Mouse (Mus musculus): ENCODE measurements around the gene Gad2. TPM values are rescaled to one million over a fixed set of nuclear protein-coding genes. Genes with fewer than 3 reads are reported as not detected.

Gene Gad2
- total and polyA plus RNA-seq, 2 experiments from 2014 or later, result 49.4 to 52.6 TPM

GRCm38 (mm10) chr2:22627819-22628432 is 5.9 kb downstream of the Gad2 start:
- Histone ChIP-seq H3K27ac (ENCODE audit: low read depth, low read length) (peak overlapping the region; percentile 63), H3K9ac (replicated peaks; ENCODE audit: low read length, poor library complexity, severe bottlenecking) (0 out of 2 replicates have a peak overlapping the region, but pooled peaks have one; percentile 30), H3K36me3 (ENCODE audit: insufficient read depth, low read length) (no peaks in the 10 kb centered on the region), H3K4me2 (ENCODE audit: low read depth, low read length, poor library complexity, severe bottlenecking) (peak overlapping the region; percentile 63), H3K9me3 (ENCODE audit: low read length) (no peaks in the 10 kb centered on the region), H3K4me1 (ENCODE audit: insufficient read depth, low read length) (no peaks in the 10 kb centered on the region), H3K27me3 (ENCODE audit: insufficient read depth, low read length) (peaks cover 4% of the 10 kb centered on the region), H3K4me3 (ENCODE audit: low read depth, low read length) (peak overlapping the region; percentile 51; the same call in 1 of the 2 replicates)
- no peak for DNase-seq (ENCODE audit: low spot score)
- no peak for ATAC-seq (ENCODE audit: low FRiP score)
- 27% methylated on average over 5 of the region's 5 CpGs for WGBS
- no peak for TF ChIP-seq CTCF (IDR thresholded peaks at IDR 0.05)

GRCm38 (mm10) chr2:22634766-22635165 is 12.8 kb downstream of the Gad2 start:
- no peak overlapping the region for H3K4me2 ChIP-seq (ENCODE audit: low read depth, low read length, poor library complexity, severe bottlenecking)
- no peak overlapping the region for H3K9ac ChIP-seq (replicated peaks; ENCODE audit: low read length, poor library complexity, severe bottlenecking)
- DNase-seq (ENCODE audit: low spot score), result peak; percentile 33
- peak; percentile 72 for TF ChIP-seq CTCF (IDR thresholded peaks at IDR 0.05)
- no peaks in the 10 kb centered on the region for H3K36me3 ChIP-seq (ENCODE audit: insufficient read depth, low read length)
- WGBS, result 49% methylated on average over 8 of the region's 8 CpGs
- H3K4me3 ChIP-seq (ENCODE audit: low read depth, low read length), result no peak overlapping the region
- no peaks in the 10 kb centered on the region for H3K27me3 ChIP-seq (ENCODE audit: insufficient read depth, low read length)
- no peak overlapping the region for H3K27ac ChIP-seq (ENCODE audit: low read depth, low read length)
- H3K9me3 ChIP-seq (ENCODE audit: low read length), result no peaks in the 10 kb centered on the region
- H3K4me1 ChIP-seq (ENCODE audit: insufficient read depth, low read length), result no peaks in the 10 kb centered on the region
- no peak for ATAC-seq (ENCODE audit: low FRiP score)

- H3K4me3 ChIP-seq (ENCODE audit: low read depth, low read length), result no peak overlapping the region
- ATAC-seq (ENCODE audit: low FRiP score), result no peak
These were observed 24.1 kb downstream of the Gad2 start for GRCm38 (mm10) chr2:22646134-22646533.

GRCm38 (mm10) chr2:22648394-22648793 is 26.4 kb downstream of the Gad2 start:
- Histone ChIP-seq H3K27ac (ENCODE audit: low read depth, low read length) (no peak overlapping the region), H3K27me3 (ENCODE audit: insufficient read depth, low read length) (no peaks in the 10 kb centered on the region), H3K4me3 (ENCODE audit: low read depth, low read length) (no peak overlapping the region), H3K9ac (replicated peaks; ENCODE audit: low read length, poor library complexity, severe bottlenecking) (no peak overlapping the region), H3K9me3 (ENCODE audit: low read length) (no peaks in the 10 kb centered on the region), H3K4me1 (ENCODE audit: insufficient read depth, low read length) (no peaks in the 10 kb centered on the region), H3K4me2 (ENCODE audit: low read depth, low read length, poor library complexity, severe bottlenecking) (no peak overlapping the region), H3K36me3 (ENCODE audit: insufficient read depth, low read length) (0 out of 2 replicates have a peak, but pooled peaks cover 2% of the 10 kb centered on the region)
- 88% methylated on average over 1 of the region's 1 CpGs for WGBS
- ATAC-seq (ENCODE audit: low FRiP score), result no peak
- no peak for DNase-seq (ENCODE audit: low spot score)
- no peak for TF ChIP-seq CTCF (IDR thresholded peaks at IDR 0.05)

More at GRCm38 (mm10) chr2:22646134-22646533, 24.1 kb downstream of the Gad2 start:
- H3K27me3 ChIP-seq (ENCODE audit: insufficient read depth, low read length), result no peaks in the 10 kb centered on the region
- no peak overlapping the region for H3K9ac ChIP-seq (replicated peaks; ENCODE audit: low read length, poor library complexity, severe bottlenecking)
- no peak overlapping the region for H3K4me2 ChIP-seq (ENCODE audit: low read depth, low read length, poor library complexity, severe bottlenecking)
- DNase-seq (ENCODE audit: low spot score), result no peak
- no peaks in the 10 kb centered on the region for H3K9me3 ChIP-seq (ENCODE audit: low read length)
- no peaks in the 10 kb centered on the region for H3K4me1 ChIP-seq (ENCODE audit: insufficient read depth, low read length)
- WGBS, result 38% methylated on average over 1 of the region's 1 CpGs
- no peaks in the 10 kb centered on the region for H3K36me3 ChIP-seq (ENCODE audit: insufficient read depth, low read length)
- TF ChIP-seq CTCF (IDR thresholded peaks at IDR 0.05), result no peak
- no peak overlapping the region for H3K27ac ChIP-seq (ENCODE audit: low read depth, low read length)

GRCm38 (mm10) chr2:22651826-22652225 is 29.8 kb downstream of the Gad2 start:
- H3K9ac ChIP-seq (replicated peaks; ENCODE audit: low read length, poor library complexity, severe bottlenecking), result no peak overlapping the region
- H3K4me2 ChIP-seq (ENCODE audit: low read depth, low read length, poor library complexity, severe bottlenecking), result no peak overlapping the region
- H3K27me3 ChIP-seq (ENCODE audit: insufficient read depth, low read length), result no peaks in the 10 kb centered on the region
- no peaks in the 10 kb centered on the region for H3K4me1 ChIP-seq (ENCODE audit: insufficient read depth, low read length)
- H3K9me3 ChIP-seq (ENCODE audit: low read length), result no peaks in the 10 kb centered on the region
- WGBS, result 86% methylated on average over 4 of the region's 4 CpGs
- no peak for ATAC-seq (ENCODE audit: low FRiP score)
- no peak for DNase-seq (ENCODE audit: low spot score)
- no peak for TF ChIP-seq CTCF (IDR thresholded peaks at IDR 0.05)
- 0 out of 2 replicates have a peak, but pooled peaks cover 6% of the 10 kb centered on the region for H3K36me3 ChIP-seq (ENCODE audit: insufficient read depth, low read length)
- H3K27ac ChIP-seq (ENCODE audit: low read depth, low read length), result 0 out of 2 replicates have a peak overlapping the region, but pooled peaks have one; percentile 6
- H3K4me3 ChIP-seq (ENCODE audit: low read depth, low read length), result no peak overlapping the region

- no peak overlapping the region for H3K4me2 ChIP-seq (ENCODE audit: low read depth, low read length, poor library complexity, severe bottlenecking)
- 75% methylated on average over 1 of the region's 1 CpGs for WGBS
- no peaks in the 10 kb centered on the region for H3K36me3 ChIP-seq (ENCODE audit: insufficient read depth, low read length)
- ATAC-seq (ENCODE audit: low FRiP score) (no peak), DNase-seq (ENCODE audit: low spot score) (no peak)
- TF ChIP-seq CTCF (IDR thresholded peaks at IDR 0.05), result no peak
- no peaks in the 10 kb centered on the region for H3K9me3 ChIP-seq (ENCODE audit: low read length)
- H3K27ac ChIP-seq (ENCODE audit: low read depth, low read length), result no peak overlapping the region
- H3K4me1 ChIP-seq (ENCODE audit: insufficient read depth, low read length), result no peaks in the 10 kb centered on the region
- no peak overlapping the region for H3K9ac ChIP-seq (replicated peaks; ENCODE audit: low read length, poor library complexity, severe bottlenecking)
- H3K4me3 ChIP-seq (ENCODE audit: low read depth, low read length), result no peak overlapping the region
- H3K27me3 ChIP-seq (ENCODE audit: insufficient read depth, low read length), result no peaks in the 10 kb centered on the region
These were observed 41.7 kb downstream of the Gad2 start for GRCm38 (mm10) chr2:22663731-22664130.

All from midbrain, postnatal 0 days (tissue).